Mouse (Mus musculus) adipose tissue, adult 10 weeks (tissue): ENCODE data around the gene 4930558C23Rik. TPM values are rescaled to one million over a fixed set of nuclear protein-coding genes. Genes with fewer than 3 reads are reported as not detected.

Experiments
- polyA plus RNA-seq: library from polyadenylated mRNA; stranded (reverse); fragments of 350-450 nt; fragmentation: Illumina TruSeq; extraction: RNeasy Lipid Tissue Mini Kit (QIAGEN cat#74804); gene quantifications from one replicate; pipeline ENCODE4 v1.2.3, GENCODE M21; 2014; ENCODE audit warnings: low read depth, low replicate concordance

4930558C23Rik gene
- polyA plus RNA-seq = 2.8 TPM

DNA sequence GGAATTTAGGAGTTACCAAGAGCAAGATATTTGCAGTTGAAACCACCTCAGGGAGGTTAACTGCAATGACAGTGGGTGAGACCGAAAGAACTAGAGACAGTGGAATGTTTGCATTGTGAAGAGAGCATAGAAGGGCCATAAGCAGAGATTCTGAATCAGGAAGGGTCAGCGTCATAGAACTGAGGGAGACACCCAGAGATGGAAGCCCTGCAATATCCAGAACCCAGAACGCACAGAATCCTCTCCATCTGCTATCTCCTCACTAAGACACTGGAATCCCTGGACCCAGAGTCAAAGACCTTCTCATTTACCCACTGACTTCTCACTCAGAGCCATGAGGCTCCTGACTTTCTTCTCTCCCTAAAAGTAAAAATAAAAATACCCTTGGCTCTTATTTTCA is at the start of gene 4930558C23Rik:
Gene 4930558C23Rik (minus strand): TSS at position 101 of the 400 bp plus-strand sequence.

DNA sequence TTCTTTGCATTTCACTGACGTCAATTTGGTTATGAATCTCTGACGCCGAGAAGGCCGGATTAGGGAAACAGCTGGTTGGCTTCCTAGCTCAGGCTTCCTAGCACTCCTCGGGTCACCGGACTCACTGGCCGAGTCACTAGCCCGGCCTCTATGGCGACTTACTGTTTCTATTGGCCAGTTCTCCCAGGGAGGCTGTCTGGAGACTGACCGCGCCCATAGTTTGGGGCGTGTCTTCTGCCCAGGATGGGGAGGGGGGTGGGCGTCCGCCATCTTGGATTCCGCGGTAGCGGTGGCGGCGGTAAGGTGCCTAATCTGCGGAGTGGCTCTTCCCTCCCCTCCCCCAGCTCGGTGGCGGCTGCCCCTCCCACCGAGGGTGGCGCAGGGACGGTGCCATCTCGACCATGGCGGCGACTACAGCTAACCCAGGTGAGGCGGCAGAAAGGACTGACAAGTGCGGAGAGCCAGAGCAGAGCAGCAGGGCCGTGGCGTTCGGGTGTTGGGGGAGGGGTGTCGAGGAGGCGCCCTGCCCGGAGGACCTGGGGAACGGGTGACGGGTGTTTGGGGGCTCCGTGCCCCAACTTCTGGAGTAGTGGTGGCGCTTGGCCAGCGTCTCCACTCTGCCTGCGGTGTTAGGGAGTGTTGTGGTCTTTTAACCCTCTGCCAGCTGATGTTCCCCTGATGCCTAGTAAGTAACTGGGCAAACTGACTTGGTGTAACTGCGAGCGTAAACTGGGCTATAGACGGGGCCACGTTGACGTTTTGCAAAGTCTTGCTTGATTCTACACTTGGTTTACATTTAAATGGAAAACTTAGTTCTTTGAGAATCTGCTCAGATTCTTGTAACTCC is 31.7 kb upstream of the 4930558C23Rik start, which contains the start of gene Arnt:
Gene Arnt (plus strand): TSS at position 253 of the 847 bp plus-strand sequence.

DNA sequence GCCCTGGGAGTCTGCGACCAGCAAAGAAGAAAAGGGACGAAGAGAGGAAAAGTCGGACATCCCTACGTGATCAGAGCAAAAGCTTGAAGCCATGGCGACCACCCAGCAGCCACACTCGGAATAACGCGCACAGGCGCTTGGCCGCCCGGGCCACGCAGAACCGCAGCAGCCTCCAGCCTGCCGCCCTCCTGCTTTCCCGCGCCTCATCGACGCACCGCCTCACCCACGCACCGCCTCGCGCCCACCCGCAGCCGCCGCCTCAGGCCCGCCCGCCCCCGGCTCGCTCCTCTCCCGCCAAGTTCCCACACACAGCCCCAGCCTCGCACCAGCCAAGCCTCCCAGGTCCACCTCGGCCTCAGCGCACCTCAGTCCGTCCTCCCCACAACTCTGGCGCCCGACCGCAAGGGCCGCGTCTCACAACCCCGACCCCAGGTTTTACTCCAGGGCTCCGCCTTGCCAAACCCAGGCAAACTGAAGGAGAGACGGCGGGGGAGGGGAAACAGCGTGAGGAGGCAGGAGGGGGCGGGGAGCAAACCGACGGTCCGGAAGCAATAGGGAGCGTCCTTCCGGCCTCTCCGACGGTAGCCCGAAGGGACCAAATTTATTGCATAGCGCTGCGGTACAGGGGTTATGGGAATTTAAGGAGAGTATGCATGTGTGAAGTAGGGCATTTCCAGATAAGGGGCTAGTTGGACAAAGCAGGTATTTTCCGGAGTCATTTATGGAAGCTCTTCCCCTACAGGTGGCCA is 45.8 kb downstream of the 4930558C23Rik start, which contains the start of gene Setdb1:
Gene Setdb1 (minus strand): TSS at position 502 of the 749 bp plus-strand sequence.

Other genes starting within 250 kb of the 4930558C23Rik start
- gene Sema6c, start 242.4 kb downstream of the 4930558C23Rik start, polyA plus RNA-seq = 4.2 TPM
- gene Gabpb2, start 184.9 kb downstream of the 4930558C23Rik start, polyA plus RNA-seq = 18.6 TPM
- 69.2 TPM for gene Cdc42se1, start 174.1 kb downstream of the 4930558C23Rik start, polyA plus RNA-seq
- gene Mllt11, start 170.7 kb downstream of the 4930558C23Rik start, polyA plus RNA-seq = 22.7 TPM
- gene Gm128, start 161.2 kb downstream of the 4930558C23Rik start, polyA plus RNA-seq = 5.9 TPM
- 3.7 TPM for gene Bnipl, start 151.6 kb downstream of the 4930558C23Rik start, polyA plus RNA-seq
- gene Mindy1, start 121.5 kb downstream of the 4930558C23Rik start, polyA plus RNA-seq = 62.4 TPM
- gene Prune1, start 120.8 kb downstream of the 4930558C23Rik start, polyA plus RNA-seq = 19.0 TPM
- 18.4 TPM for gene Anxa9, start 95.7 kb downstream of the 4930558C23Rik start, polyA plus RNA-seq
- 147 TPM for gene Cers2, start 88.0 kb downstream of the 4930558C23Rik start, polyA plus RNA-seq
- 22.0 TPM for gene Setdb1, start 45.6 kb downstream of the 4930558C23Rik start, polyA plus RNA-seq
- gene Arnt, start 31.5 kb upstream of the 4930558C23Rik start, polyA plus RNA-seq = 32.5 TPM
- gene Ctsk, start 96.4 kb upstream of the 4930558C23Rik start, polyA plus RNA-seq = 25.0 TPM
- gene Ctss, start 123.9 kb upstream of the 4930558C23Rik start, polyA plus RNA-seq = 92.8 TPM
- 2.4 TPM for gene Hormad1, start 156.8 kb upstream of the 4930558C23Rik start, polyA plus RNA-seq
- 35.2 TPM for gene Golph3l, start 186.1 kb upstream of the 4930558C23Rik start, polyA plus RNA-seq
- gene Ensa, start 222.2 kb upstream of the 4930558C23Rik start, polyA plus RNA-seq = 86.7 TPM